In the genomic region with DNA sequence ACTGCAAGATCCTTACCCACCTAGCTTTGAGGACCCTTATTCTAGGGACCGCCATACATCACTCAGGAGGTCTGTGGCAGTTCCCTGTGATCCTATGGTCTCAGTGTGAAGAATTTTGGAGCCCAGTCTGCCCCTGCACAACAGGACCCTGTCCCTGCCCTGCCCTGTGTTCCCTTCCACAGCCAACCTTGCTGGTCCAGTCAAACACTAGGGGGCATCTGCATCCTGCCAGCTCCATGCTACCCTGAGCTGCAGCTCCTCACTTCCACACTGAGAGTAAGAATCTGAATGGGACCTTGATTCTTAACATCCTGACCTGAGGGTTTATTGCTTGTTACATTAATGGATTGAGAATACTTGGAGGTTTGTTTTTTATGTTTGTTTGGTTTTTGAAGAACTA, we compare ENCODE assay signal across 12 mouse cellular contexts. TPM values are rescaled to one million over a fixed set of nuclear protein-coding genes. Genes with fewer than 3 reads are reported as not detected.
A peak's percentile ranks its signal among the peaks of the same experiment; 100 is the strongest.
DNase-seq lines count a peak whose midpoint lies in the region; ATAC-seq and TF ChIP-seq lines count a peak whose summit lies in the region.
"Not testable (repeated sequence)": the region's sequence is repeated elsewhere in the genome, so short reads cannot be mapped to it uniquely, and the experiment has no call there.
"Had no signal": no experiment of that assay in that cellular context is flagged by ENCODE, and none has a peak within 500 bp of the region (broad histone marks: within the 10 kb centered on the region; RNA-seq: fewer than 3 reads in every experiment).

No protein-coding gene starts in this region.

- TF ChIP-seq CTCF in MEL (IDR thresholded peaks at IDR 0.05 in 2 of 3, conservative IDR thresholded peaks at IDR 0.05 in 1 of 3; ENCODE audit: control insufficient read depth in 1 of 3, insufficient read depth in 1 of 3, low read depth in 2 of 3, low read length in 3 of 3, poor library complexity in 1 of 3, severe bottlenecking in 1 of 3): peak in 2 of 3 experiments; percentile 15 to 39; a peak in 3 of 6 replicates
- peak; percentile 42 for TF ChIP-seq CTCF in layer of hippocampus, adult 2 months (conservative IDR thresholded peaks at IDR 0.05)
- peak; percentile 63 for TF ChIP-seq CTCF in lung, embryonic 14.5 days (IDR thresholded peaks at IDR 0.05; ENCODE audit: low read depth)
- peak; percentile 22; the same call in 1 of the 2 replicates for TF ChIP-seq CTCF in spleen, adult 2 months (IDR thresholded peaks at IDR 0.05; ENCODE audit: extremely low read depth, insufficient read depth, insufficient read length, insufficient replicate concordance)

- H3K27ac ChIP-seq in MEL (ENCODE audit: control insufficient read depth, low read depth, low read length); hindbrain, embryonic 11.5 days (ENCODE audit: low read depth, low read length); layer of hippocampus, adult 2 months; lung, embryonic 14.5 days (ENCODE audit: low read depth); spleen, adult 2 months (ENCODE audit: insufficient read depth, low read length): not testable (repeated sequence)

- not testable (repeated sequence) for DNase-seq in MEL (ENCODE audit: low read depth, low spot score); layer of hippocampus, adult 2 months (ENCODE audit: low spot score in 2 of 2); spleen, adult 2 months (ENCODE audit: low read depth in 1 of 2, low spot score in 2 of 2)
- DNase-seq in embryo, embryonic 10.5 days (ENCODE audit: low spot score): peak; percentile 22
- peak; percentile 15 for DNase-seq in hindbrain, embryonic 11.5 days (ENCODE audit: low spot score)
- peak; percentile 35 for DNase-seq in lung, embryonic 14.5 days
- peak; percentile 59 for DNase-seq in thymus, postnatal 25 days

- not testable (repeated sequence) for TF ChIP-seq EP300 in MEL (IDR thresholded peaks at IDR 0.05; ENCODE audit: low read depth in 1 of 2, low read length in 2 of 2)

- not testable (repeated sequence) for H3K4me2 ChIP-seq in hindbrain, embryonic 11.5 days (replicated peaks; ENCODE audit: low read depth, low read length); lung, embryonic 14.5 days

- not testable (repeated sequence) for TF ChIP-seq POLR2A in MEL (IDR thresholded peaks at IDR 0.05; ENCODE audit: control insufficient read depth in 1 of 2, insufficient read depth in 1 of 2, low read depth in 1 of 2, low read length in 2 of 2, poor library complexity in 1 of 2); spleen, adult 2 months (IDR thresholded peaks at IDR 0.05; ENCODE audit: low read depth, low read length)

- H3K9ac ChIP-seq in MEL (ENCODE audit: control insufficient read depth, low read depth, low read length, poor library complexity, severe bottlenecking); hindbrain, embryonic 11.5 days (ENCODE audit: low read depth, low read length); lung, embryonic 14.5 days: not testable (repeated sequence)

- ATAC-seq in hindbrain, embryonic 11.5 days (ENCODE audit: low FRiP score); lung, embryonic 14.5 days (ENCODE audit: insufficient read depth): not testable (repeated sequence)

- not testable (repeated sequence) for H3K79me2 ChIP-seq in MEL (ENCODE audit: control insufficient read depth, insufficient read depth, low read length, poor library complexity)

- H3K4me1 ChIP-seq in MEL (ENCODE audit: control insufficient read depth in 1 of 2, insufficient read depth in 2 of 2, low read length in 2 of 2); hindbrain, embryonic 11.5 days (replicated peaks; ENCODE audit: control insufficient read depth, insufficient read depth, low read length); lung, embryonic 14.5 days (ENCODE audit: insufficient read depth); spleen, adult 2 months (ENCODE audit: control insufficient read depth, insufficient read depth, insufficient read length): not testable (repeated sequence)

- TF ChIP-seq RAD21 in MEL (IDR thresholded peaks at IDR 0.05; ENCODE audit: low read depth, low read length): not testable (repeated sequence)

- H3K9me3 ChIP-seq in MEL (replicated peaks; ENCODE audit: insufficient read depth, low read length); hindbrain, embryonic 11.5 days (ENCODE audit: control insufficient read depth, low read length); lung, embryonic 14.5 days (ENCODE audit: low read depth, low read length): not testable (repeated sequence)

- not testable (repeated sequence) for H3K27me3 ChIP-seq in MEL (ENCODE audit: control insufficient read depth in 1 of 2, insufficient read depth in 2 of 2, low read length in 2 of 2)
- peaks cover 17% of the 10 kb centered on the region for H3K27me3 ChIP-seq in hindbrain, embryonic 11.5 days (ENCODE audit: control insufficient read depth, insufficient read depth, low read length)
- H3K27me3 ChIP-seq in lung, embryonic 14.5 days (ENCODE audit: insufficient read depth, low read length): peaks cover 18% of the 10 kb centered on the region
- peaks cover 10% of the 10 kb centered on the region; the same call in 1 of the 2 replicates for H3K27me3 ChIP-seq in spleen, adult 2 months (ENCODE audit: control insufficient read depth, insufficient read depth, low read length)

- not testable (repeated sequence) for H3K36me3 ChIP-seq in MEL (ENCODE audit: control insufficient read depth in 1 of 2, insufficient read depth in 2 of 2, low read length in 2 of 2); hindbrain, embryonic 11.5 days (ENCODE audit: control insufficient read depth, insufficient read depth, low read length); lung, embryonic 14.5 days (ENCODE audit: insufficient read depth); spleen, adult 2 months (ENCODE audit: control insufficient read depth, insufficient read depth, low read length)

- not testable (repeated sequence) for H3K4me3 ChIP-seq in MEL (ENCODE audit: control insufficient read depth in 1 of 2, insufficient read depth in 1 of 2, low read depth in 2 of 2, low read length in 2 of 2); hindbrain, embryonic 11.5 days (ENCODE audit: low read depth, low read length); layer of hippocampus, adult 2 months; lung, embryonic 14.5 days (ENCODE audit: low read depth, low read length); spleen, adult 2 months (ENCODE audit: extremely low read depth, insufficient read depth, insufficient read length)

- whole genome bisulfite sequencing in hindbrain, embryonic 11.5 days: 61% methylated on average over 1 of the region's 1 CpGs
- 45% methylated on average over 1 of the region's 1 CpGs for WGBS in lung, embryonic 14.5 days
- 54% methylated on average over 1 of the region's 1 CpGs for WGBS in spleen, adult 2 months

RNA-seq across cellular contexts. Expression of gene H2-Q1, which starts 4.9 kb away (rescaled TPM):
- total RNA-seq in MEL (2012; rRNA removed): 1.7 TPM in 2 replicates
- under 1 TPM in 1 of 2 experiments, not detected in 1; 0.52 TPM for polyA plus RNA-seq in MEL (2012; ENCODE audit: insufficient read depth in 1 of 2, insufficient read length in 2 of 2, low read depth in 1 of 2, low replicate concordance in 2 of 2, missing spikeins in 1 of 2)
- not detected in 2 replicates for polyA plus RNA-seq in hindbrain, embryonic 11.5 days (2014; fragmentation: Nextera tagmentation; extraction: Ambion mirVana)
- under 1 TPM; 0.13 to 0.47 TPM for total RNA-seq in layer of hippocampus, adult 2 months (2021)
- polyA plus RNA-seq in lung, embryonic 14.5 days (2014; fragmentation: Nextera tagmentation; extraction: Ambion mirVana): 1.0 and 1.1 TPM in 2 replicates
- polyA plus RNA-seq in spleen, adult 2 months (2012; rRNA removed): not detected in 2 replicates
- total RNA-seq: ES-E14 had no signal
- polyA plus RNA-seq: embryonic facial prominence, embryonic 11.5 days; erythroblast, embryonic 14.5 days; forebrain, embryonic 13.5 days; midbrain, embryonic 11.5 days had no signal

RNA-seq across cellular contexts. Expression of gene H2-Q2, which starts 16.9 kb away (rescaled TPM):
- 0.19 and 0.23 TPM in 2 replicates for total RNA-seq in MEL (2012; rRNA removed)
- polyA plus RNA-seq in MEL (2012; ENCODE audit: insufficient read depth in 1 of 2, insufficient read length in 2 of 2, low read depth in 1 of 2, low replicate concordance in 2 of 2, missing spikeins in 1 of 2): 1 to 10 TPM in 1 of 2 experiments, not detected in 1; 4.1 TPM
- polyA plus RNA-seq in hindbrain, embryonic 11.5 days (2014; fragmentation: Nextera tagmentation; extraction: Ambion mirVana): 0.52 and 0.53 TPM in 2 replicates
- total RNA-seq in layer of hippocampus, adult 2 months (2021): under 1 TPM in 1 of 2 experiments, not detected in 1; 0.38 TPM
- polyA plus RNA-seq in lung, embryonic 14.5 days (2014; fragmentation: Nextera tagmentation; extraction: Ambion mirVana): 9.5 and 10.8 TPM in 2 replicates
- polyA plus RNA-seq in spleen, adult 2 months (2012; rRNA removed): 0.48 and 0.58 TPM in 2 replicates
- polyA plus RNA-seq: erythroblast, embryonic 14.5 days had no signal

RNA-seq across cellular contexts. Expression of gene H2-Q4, which starts 54.3 kb away (rescaled TPM):
- 8.9 and 9.1 TPM in 2 replicates for total RNA-seq in MEL (2012; rRNA removed)
- polyA plus RNA-seq in MEL (2012; ENCODE audit: insufficient read depth in 1 of 2, insufficient read length in 2 of 2, low read depth in 1 of 2, low replicate concordance in 2 of 2, missing spikeins in 1 of 2): 10 to 100 TPM in 1 of 2 experiments, not detected in 1; 25.5 TPM
- polyA plus RNA-seq in hindbrain, embryonic 11.5 days (2014; fragmentation: Nextera tagmentation; extraction: Ambion mirVana): 1.5 and 2.4 TPM in 2 replicates
- total RNA-seq in layer of hippocampus, adult 2 months (2021): 1 to 10 TPM; 1.7 to 2.3 TPM
- 5.0 and 6.0 TPM in 2 replicates for polyA plus RNA-seq in lung, embryonic 14.5 days (2014; fragmentation: Nextera tagmentation; extraction: Ambion mirVana)
- polyA plus RNA-seq in spleen, adult 2 months (2012; rRNA removed): 249 and 304 TPM in 2 replicates
